Mouse (Mus musculus) Patski (cell line): ENCODE data around the gene Cbln1. TPM values are rescaled to one million over a fixed set of nuclear protein-coding genes. Genes with fewer than 3 reads are reported as not detected.

Experiments
- ATAC-seq: fragments of 100-300 bp; one replicate; pipeline ENCODE4 v1.8.0; 2021
- CTCF ChIA-PET: fragments of 350-600 bp; sonication (Branson Sonifier 250); formaldehyde crosslinking; loops from one replicate; lab custom pipeline; 2022; ENCODE audit warnings: inconsistent platforms; lab: Charles Lee
- POLR2A ChIA-PET: fragments of 350-600 bp; sonication (Branson Sonifier 250); formaldehyde crosslinking; loops from one replicate; lab custom pipeline; 2022; ENCODE audit warnings: antibody characterized with exemption, inconsistent platforms; lab: Charles Lee
- DNase-seq: peaks from one replicate; pipeline ENCODE4 v3.0.0-alpha.2; 2011; ENCODE audit warnings: low read depth, low spot score
- H3K27me3 ChIP-seq: fragments of 371-371 bp; one replicate; pipeline ENCODE4 v1.5.1; 2021
- CTCF ChIP-seq: fragments of 100-300 bp; IDR thresholded peaks from one replicate; pipeline ENCODE4 v1.5.1; 2021
- in situ Hi-C: fragments of 300-500 bp; cut with MboI; formaldehyde crosslinking; loops from 3 replicates; pipeline ENCODE4 v1.11.1; 2018; ENCODE audit warnings: low pct_unique_long_range_greater_than_20kb, mixed read lengths
- polyA plus RNA-seq: library from polyadenylated mRNA; unstranded; gene quantifications from one replicate; pipeline ENCODE4 v1.2.3, GENCODE M21; 2021

Gene Cbln1
- 0.04 TPM for polyA plus RNA-seq

DNA sequence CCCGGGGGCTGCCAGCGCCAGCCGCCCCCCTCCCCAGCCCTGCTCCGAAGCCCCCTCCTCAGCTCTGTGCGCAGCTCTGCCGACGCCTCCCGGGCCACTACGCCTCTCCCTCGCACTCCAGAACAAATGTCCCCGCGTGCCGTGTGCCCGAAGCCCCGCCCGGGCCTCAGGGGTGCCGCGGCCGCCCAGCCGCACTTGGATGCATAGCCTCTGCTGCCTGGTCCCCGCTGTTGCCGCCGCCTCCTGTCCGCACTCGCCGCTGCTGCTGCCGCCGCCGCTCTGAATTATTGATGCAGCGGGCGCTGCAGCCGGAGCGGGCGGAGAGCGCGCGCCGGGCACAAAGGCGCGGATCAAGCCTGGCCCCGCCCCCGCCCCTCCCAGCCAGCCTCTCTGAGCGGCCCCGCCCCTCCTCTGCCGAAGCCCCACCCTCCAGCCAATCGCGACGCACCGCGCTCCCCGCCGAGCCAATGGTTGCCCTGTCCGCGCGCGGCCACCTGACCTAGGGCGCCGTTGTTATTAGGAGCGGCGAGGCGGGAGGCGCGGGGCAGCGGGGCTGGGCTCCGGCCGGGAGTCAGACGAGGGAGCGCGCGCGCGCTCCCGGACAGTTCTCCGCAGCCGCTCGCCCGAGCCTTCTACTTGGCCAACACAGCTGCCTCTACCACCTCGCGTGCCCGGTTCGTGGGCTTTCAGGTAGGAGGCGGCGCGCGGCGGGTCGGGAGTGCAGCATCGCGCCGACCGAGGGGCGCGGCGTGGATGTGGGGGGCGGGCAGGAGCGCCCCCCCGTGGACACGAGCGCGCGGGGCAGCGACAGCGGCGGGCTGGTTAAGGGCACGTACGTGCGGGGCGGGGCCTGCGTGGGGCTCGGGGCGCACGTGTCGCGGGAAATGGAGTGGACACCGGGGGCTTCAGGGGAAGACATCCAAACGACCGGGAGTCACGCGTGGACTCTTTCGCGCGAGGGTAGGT lies at the start of gene Cbln1:
Cbln1 (minus strand) TSS at position 339 of the 966 bp plus-strand sequence.
- DNase-seq, result no peak
- ChIA-PET CTCF (no interaction called here), POLR2A (no interaction called here)
- in situ Hi-C loops, result no loop called here
- peak; percentile 63 for ATAC-seq
- peaks cover 74% of the 10 kb centered on the region for H3K27me3 ChIP-seq
- TF ChIP-seq CTCF, result no peak

- H3K27me3 ChIP-seq, result no peaks in the 10 kb centered on the region
- ChIA-PET POLR2A (no interaction called here), CTCF (no interaction called here)
- in situ Hi-C loops, result no loop called here
- TF ChIP-seq CTCF, result no peak
- DNase-seq (no peak), ATAC-seq (no peak)
Measured at GRCm38 (mm10) chr8:87517132-87517531, 44.7 kb upstream of the Cbln1 start.

DNA sequence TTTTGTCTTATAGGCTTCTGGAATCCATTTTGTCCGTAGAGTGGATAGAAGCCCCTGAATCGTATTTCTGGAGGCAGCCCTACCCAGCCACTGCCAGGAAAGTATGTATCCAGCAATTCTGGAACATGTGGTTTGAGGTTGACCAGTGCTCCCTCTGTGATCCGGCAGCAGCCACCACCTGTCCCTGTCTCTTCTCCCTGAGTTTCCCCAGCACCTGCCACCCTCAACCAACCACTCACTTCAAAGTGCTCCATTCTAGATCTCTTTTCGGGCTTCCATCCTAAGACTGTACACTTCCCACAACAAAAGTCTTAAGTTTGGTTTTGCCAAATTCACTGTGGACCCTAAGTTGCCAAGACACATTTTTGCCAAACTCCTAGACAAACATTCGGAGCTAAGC lies 41.4 kb upstream of the Cbln1 start:
- in situ Hi-C loops, result no loop called here
- DNase-seq (no peak), ATAC-seq (no peak)
- TF ChIP-seq CTCF, result no peak
- no peaks in the 10 kb centered on the region for H3K27me3 ChIP-seq
- ChIA-PET CTCF (interaction anchor here (1.0 kb wide), 1 partner anchor 10 kb away, joined by 4 read pairs; no protein-coding TSS in a partner anchor), POLR2A (no interaction called here)

DNA sequence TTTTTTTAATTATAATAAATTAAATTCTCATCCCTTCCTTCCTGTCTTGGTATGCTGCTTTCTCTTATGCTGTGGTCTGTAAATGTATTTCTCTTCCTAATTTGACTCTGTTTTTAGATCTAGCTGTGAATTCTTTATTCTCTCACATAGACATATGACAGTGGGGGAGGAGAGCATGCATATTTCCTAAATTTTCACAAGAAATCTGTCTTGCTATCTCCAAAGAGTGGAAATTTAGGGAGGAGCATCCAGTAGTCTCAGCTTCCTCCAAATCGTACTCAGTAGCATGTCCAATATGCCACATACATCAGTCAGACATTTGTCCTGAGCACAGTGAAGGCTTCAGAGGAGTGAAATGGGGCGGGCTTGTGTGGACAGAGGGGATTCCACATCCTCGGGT lies 40.9 kb upstream of the Cbln1 start:
- ATAC-seq, result no peak
- POLR2A ChIA-PET, result interaction anchor here (0.7 kb wide), 1 partner anchor 1568 kb away, joined by 5 read pairs; no protein-coding TSS in a partner anchor
- CTCF ChIA-PET, result interaction anchor here (1.0 kb wide), 1 partner anchor 10 kb away, joined by 4 read pairs; no protein-coding TSS in a partner anchor
- DNase-seq, result no peak
- no peak for TF ChIP-seq CTCF
- in situ Hi-C loops, result no loop called here
- H3K27me3 ChIP-seq, result no peaks in the 10 kb centered on the region

DNA sequence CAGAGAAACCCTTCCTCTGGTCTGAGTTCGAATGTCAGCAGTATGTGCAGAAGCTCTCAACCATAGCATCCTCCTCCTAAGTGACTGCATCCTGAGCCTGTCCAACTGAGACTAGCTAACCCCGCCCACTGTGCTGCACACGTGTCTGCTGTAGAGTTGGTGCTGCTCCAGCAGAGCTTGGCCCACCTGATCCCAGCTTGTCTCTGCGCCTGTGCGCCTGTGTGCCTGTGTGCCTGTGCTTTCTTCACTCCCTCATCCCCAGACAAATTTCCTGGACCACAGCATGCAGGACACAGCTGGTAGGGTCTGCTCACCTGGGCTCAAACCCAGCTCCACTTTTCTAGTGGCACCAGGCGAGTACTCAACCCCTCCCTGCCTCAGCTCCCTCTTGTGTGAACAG lies 40.2 kb upstream of the Cbln1 start:
- CTCF ChIA-PET, result no interaction called here
- in situ Hi-C loops, result no loop called here
- ATAC-seq, result no peak
- DNase-seq, result no peak
- POLR2A ChIA-PET, result interaction anchor here (0.7 kb wide), 1 partner anchor 1568 kb away, joined by 5 read pairs; no protein-coding TSS in a partner anchor
- no peaks in the 10 kb centered on the region for H3K27me3 ChIP-seq
- TF ChIP-seq CTCF, result no peak

DNA sequence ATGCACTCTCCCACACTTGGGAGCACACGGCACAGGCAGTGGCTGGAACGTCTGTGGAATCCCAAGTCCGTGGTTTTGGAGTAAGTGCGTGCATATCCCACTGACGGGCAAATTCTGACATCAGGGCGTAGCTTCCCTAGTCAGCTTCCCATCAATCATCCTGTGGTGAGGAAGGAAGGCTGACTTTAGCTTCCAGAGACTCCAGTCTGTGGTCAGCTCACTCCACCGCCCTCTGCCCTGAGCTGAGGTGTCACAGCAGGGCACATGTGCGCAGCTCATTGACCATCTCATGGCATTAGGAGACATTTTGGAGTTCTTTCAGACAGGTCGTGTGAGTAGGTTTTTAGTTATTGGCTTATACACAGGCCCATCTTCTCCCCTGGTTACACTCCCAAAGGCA lies 34.6 kb upstream of the Cbln1 start:
- in situ Hi-C loops, result no loop called here
- ChIA-PET POLR2A (no interaction called here), CTCF (no interaction called here)
- TF ChIP-seq CTCF, result no peak
- no peaks in the 10 kb centered on the region for H3K27me3 ChIP-seq
- ATAC-seq (peak; percentile 69), DNase-seq (peak; percentile 34)

GRCm38 (mm10) chr8:87504441-87504840 lies 32.0 kb upstream of the Cbln1 start:
- CTCF ChIA-PET, result interaction anchor here (1.1 kb wide), 1 partner anchor 10 kb away, joined by 4 read pairs; no protein-coding TSS in a partner anchor
- DNase-seq, result no peak
- in situ Hi-C loops, result no loop called here
- H3K27me3 ChIP-seq, result no peaks in the 10 kb centered on the region
- peak; percentile 36 for ATAC-seq
- POLR2A ChIA-PET, result no interaction called here
- TF ChIP-seq CTCF, result no peak

GRCm38 (mm10) chr8:87502684-87503083 lies 30.3 kb upstream of the Cbln1 start:
- no peak for ATAC-seq
- ChIA-PET CTCF (interaction anchor here (0.9 kb wide), 1 partner anchor 33 kb away, joined by 3 read pairs; no protein-coding TSS in a partner anchor), POLR2A (no interaction called here)
- DNase-seq, result no peak
- no peak for TF ChIP-seq CTCF
- in situ Hi-C loops, result no loop called here
- H3K27me3 ChIP-seq, result no peaks in the 10 kb centered on the region

DNA sequence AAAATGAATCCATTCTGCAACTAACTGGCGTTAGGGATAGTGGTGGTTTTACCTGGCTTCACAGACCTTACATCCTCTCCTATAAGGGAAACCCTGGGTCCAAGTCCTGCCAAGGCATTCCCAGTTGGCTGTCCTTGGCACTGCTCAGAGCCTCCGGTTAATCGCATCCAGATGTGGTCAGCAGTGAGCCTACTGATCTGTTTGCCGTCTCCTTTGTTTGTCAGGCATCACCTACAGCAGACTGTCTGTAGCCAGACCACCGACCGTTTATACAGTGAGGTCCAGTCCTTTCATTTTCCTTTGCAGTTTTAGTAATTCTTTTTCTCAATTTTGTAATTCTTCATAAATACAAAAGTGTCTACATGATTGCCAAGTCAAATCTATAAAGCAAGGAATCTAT lies 25.2 kb upstream of the Cbln1 start:
- POLR2A ChIA-PET, result no interaction called here
- DNase-seq, result no peak
- H3K27me3 ChIP-seq, result no peaks in the 10 kb centered on the region
- ATAC-seq, result no peak
- in situ Hi-C loops, result no loop called here
- CTCF ChIA-PET, result no interaction called here
- TF ChIP-seq CTCF, result no peak

GRCm38 (mm10) chr8:87496511-87496910 lies 24.1 kb upstream of the Cbln1 start:
- no peaks in the 10 kb centered on the region for H3K27me3 ChIP-seq
- ChIA-PET CTCF (no interaction called here), POLR2A (no interaction called here)
- DNase-seq (no peak), ATAC-seq (no peak)
- in situ Hi-C loops, result no loop called here
- no peak for TF ChIP-seq CTCF

DNA sequence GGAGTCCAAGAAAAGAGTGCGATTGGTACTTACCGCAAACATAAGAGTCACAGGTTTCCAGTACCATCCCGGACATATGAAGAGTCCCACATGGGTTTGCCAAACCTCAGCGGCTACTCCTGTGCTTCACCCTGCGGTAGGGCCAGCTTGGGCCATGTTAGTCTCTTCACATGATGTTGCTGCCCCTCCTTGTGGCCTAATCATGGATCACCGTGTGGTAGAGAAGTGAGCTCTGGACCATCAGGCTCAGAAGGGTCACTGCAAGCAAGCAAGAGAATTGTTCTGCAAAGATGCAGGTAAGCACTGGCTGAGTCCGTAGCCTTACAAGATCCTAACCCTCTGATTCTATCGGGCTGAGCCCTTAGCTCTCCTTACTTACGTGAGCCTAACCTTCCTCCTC lies 22.5 kb upstream of the Cbln1 start:
- ChIA-PET POLR2A (no interaction called here), CTCF (no interaction called here)
- no peak for ATAC-seq
- TF ChIP-seq CTCF, result no peak
- DNase-seq, result no peak
- H3K27me3 ChIP-seq, result no peaks in the 10 kb centered on the region
- in situ Hi-C loops, result no loop called here
